In the genomic region with DNA sequence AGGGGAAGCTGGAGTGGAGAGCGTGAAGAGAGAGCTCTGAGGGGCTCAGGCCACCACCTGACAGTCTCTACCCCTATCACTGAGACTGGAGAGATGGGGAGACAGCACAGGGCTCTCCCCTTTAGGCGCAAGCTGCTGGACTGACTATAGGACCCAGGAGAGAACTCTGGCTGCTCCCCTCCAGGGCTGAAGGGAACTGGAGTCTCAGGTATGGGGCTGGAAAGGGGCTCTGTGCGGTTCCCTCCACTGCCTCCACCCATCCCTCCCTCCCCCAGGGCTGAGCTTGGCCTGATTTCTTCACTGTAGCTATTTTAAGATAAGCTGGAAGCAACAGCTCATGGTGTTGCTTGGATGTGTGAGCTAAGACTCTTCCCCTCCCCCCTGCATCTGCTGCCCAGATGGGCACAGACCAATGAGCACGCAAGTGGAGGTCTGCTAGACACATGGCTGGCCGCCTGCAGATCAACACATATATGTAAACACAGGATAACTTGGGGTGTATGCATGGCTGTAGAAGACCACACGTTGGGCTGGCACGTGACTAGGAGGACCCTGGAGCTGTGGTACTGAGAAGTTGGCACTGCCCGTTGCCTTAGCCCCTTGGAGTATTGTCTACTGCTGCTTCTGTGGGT, we compare ENCODE assay signal across 11 mouse cellular contexts. TPM values are rescaled to one million over a fixed set of nuclear protein-coding genes. Genes with fewer than 3 reads are reported as not detected.
DNase-seq lines count a peak whose midpoint lies in the region; TF ChIP-seq lines count a peak whose summit lies in the region.
"Had no signal": no experiment of that assay in that cellular context is flagged by ENCODE, and none has a peak within 500 bp of the region (broad histone marks: within the 10 kb centered on the region; RNA-seq: fewer than 3 reads in every experiment).

No protein-coding gene starts in this region.

- no peak overlapping the region for H3K4me3 ChIP-seq in gastrocnemius, adult 2 months
- H3K4me3 ChIP-seq: heart, adult 2 months; limb, embryonic 15.5 days had no signal

- DNase-seq in gastrocnemius, adult 2 months: peak; percentile 64
- no peak for DNase-seq in gastrocnemius, postnatal 10 days
- peak; percentile 60 for DNase-seq in embryo, embryonic 11 days
- peak; percentile 95 for DNase-seq in layer of hippocampus, adult 9-11 months
- peak; percentile 90 for DNase-seq in retina, postnatal 1 day
- no peak for DNase-seq in urinary bladder, postnatal 10 days (ENCODE audit: low spot score)
- no peak for DNase-seq in adrenal gland, postnatal 4 days (ENCODE audit: low spot score in 2 of 2)
- no peak for DNase-seq in kidney, postnatal 25 days
- DNase-seq: adrenal gland, postnatal 10 days; heart, adult 2 months had no signal

- intact Hi-C loops in gastrocnemius, adult 2 months (cut with DNase I): no loop called here

- TF ChIP-seq CTCF in gastrocnemius, adult 2 months (IDR thresholded peaks at IDR 0.05): no peak

- peak overlapping the region; percentile 63; the same call in 1 of the 2 replicates for H3K27ac ChIP-seq in gastrocnemius, adult 2 months
- H3K27ac ChIP-seq: heart, adult 2 months; limb, embryonic 15.5 days had no signal

RNA-seq across cellular contexts. Expression of a gene that starts 6.1 kb away (rescaled TPM):
- not detected for total RNA-seq in gastrocnemius, adult 2 months (2021)
- total RNA-seq in gastrocnemius, postnatal 10 days (2021): 1 to 10 TPM in 1 of 2 experiments, under 1 TPM in 1; 0.40 to 1.1 TPM
- 1 to 10 TPM; 3.9 to 4.7 TPM for total RNA-seq in adrenal gland, postnatal 4 days (2021)
- total RNA-seq: heart, adult 2 months had no signal

RNA-seq across cellular contexts. Expression of a gene that starts 10.6 kb away (rescaled TPM):
- not detected for total RNA-seq in gastrocnemius, adult 2 months (2021)
- total RNA-seq in gastrocnemius, postnatal 10 days (2021): under 1 TPM; 0.47 to 0.63 TPM
- 10 to 100 TPM; 10.4 to 10.5 TPM for total RNA-seq in adrenal gland, postnatal 4 days (2021)
- total RNA-seq: heart, adult 2 months had no signal

RNA-seq across cellular contexts. Expression of a gene that starts 23.5 kb away (rescaled TPM):
- total RNA-seq in gastrocnemius, adult 2 months (2021): not detected
- not detected for total RNA-seq in gastrocnemius, postnatal 10 days (2021)
- not detected for total RNA-seq in adrenal gland, postnatal 4 days (2021)
- total RNA-seq: heart, adult 2 months had no signal

RNA-seq across cellular contexts. Expression of a gene that starts 28.9 kb away (rescaled TPM):
- 10 to 100 TPM; 15.3 to 25.3 TPM for total RNA-seq in gastrocnemius, adult 2 months (2021)
- total RNA-seq in gastrocnemius, postnatal 10 days (2021): 10 to 100 TPM; 23.0 to 26.8 TPM
- total RNA-seq in adrenal gland, postnatal 4 days (2021): 10 to 100 TPM; 33.0 to 38.4 TPM

RNA-seq across cellular contexts. Expression of a gene that starts 59.0 kb away (rescaled TPM):
- total RNA-seq in gastrocnemius, adult 2 months (2021): not detected
- total RNA-seq in gastrocnemius, postnatal 10 days (2021): under 1 TPM in 1 of 2 experiments, not detected in 1; 0.07 TPM
- 1 to 10 TPM; 2.1 to 5.8 TPM for total RNA-seq in adrenal gland, postnatal 4 days (2021)
- total RNA-seq: heart, adult 2 months had no signal

Comparison
In these comparisons a context has a peak if more than half of its experiments do, and no peak if none do; other contexts are left out.
1. DNase-seq: peak in gastrocnemius, adult 2 months (single experiment), embryo, embryonic 11 days (single experiment), layer of hippocampus, adult 9-11 months (single experiment) and retina, postnatal 1 day (single experiment); none in gastrocnemius, postnatal 10 days (single experiment), urinary bladder, postnatal 10 days (single experiment), adrenal gland, postnatal 4 days (0 of 2) and kidney, postnatal 25 days (0 of 2).
2. RNA of a gene that starts 10.6 kb away (total RNA-seq): 10.4 to 10.5 TPM in adrenal gland, postnatal 4 days; 0.47 to 0.63 TPM in gastrocnemius, postnatal 10 days and not detected in gastrocnemius, adult 2 months; every median in the first group is over 4 times any median in the second.